Mouse (Mus musculus): ENCODE measurements at regions not wholly inside any gene's neighbourhood (a gene's known extent, or its start where the extent isn't known, plus 50 kb on each side); places are given as distances from the start of the nearest gene placed in this dataset.

- DNase-seq (ENCODE audit: low read depth, low spot score): no peak
These were observed 72.6 kb upstream of the Agap1 start for GRCm38 (mm10) chr1:89382021-89382420.

DNA sequence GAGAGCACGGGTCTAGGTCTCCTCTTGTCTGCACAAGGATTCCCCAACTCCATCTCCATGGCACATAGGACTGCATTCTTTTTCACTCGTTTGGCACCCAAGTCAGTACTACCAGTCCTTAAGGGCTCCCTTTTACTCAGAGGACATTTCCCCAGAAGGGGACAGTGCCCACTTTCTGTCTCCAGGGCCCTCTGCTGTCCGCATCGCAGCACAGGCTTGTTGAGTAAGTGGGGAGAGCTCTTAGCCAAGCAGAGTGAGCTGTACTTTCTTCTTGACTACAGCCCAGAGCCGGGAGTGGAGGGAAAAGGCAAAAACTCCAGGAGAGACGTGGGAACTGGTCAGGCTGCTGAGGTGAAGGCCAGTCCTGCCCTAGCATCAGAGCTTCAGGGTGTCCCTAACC, 69.5 kb upstream of the Agap1 start:
- DNase-seq (ENCODE audit: low read depth, low spot score): no peak

DNA sequence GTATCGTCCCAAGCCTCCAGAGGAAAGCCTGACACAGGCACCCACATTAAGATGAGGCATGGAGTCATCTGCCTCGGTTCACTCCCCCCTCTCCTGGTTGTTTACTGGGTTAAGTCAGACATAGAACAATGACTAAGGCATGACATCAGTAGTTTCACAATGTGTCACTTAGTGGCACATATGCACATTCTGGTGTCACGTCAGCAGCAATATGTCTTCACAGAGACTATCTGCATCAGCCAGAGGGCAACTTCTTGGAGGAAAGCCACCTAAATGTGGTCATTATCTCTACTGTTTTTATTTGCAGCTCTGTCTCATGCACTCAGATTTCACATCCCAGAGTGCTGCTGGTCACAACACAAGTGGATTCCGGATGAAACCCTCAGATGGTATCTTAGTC, 61.9 kb upstream of the Agap1 start:
- no peak for DNase-seq (ENCODE audit: low read depth, low spot score)

DNA sequence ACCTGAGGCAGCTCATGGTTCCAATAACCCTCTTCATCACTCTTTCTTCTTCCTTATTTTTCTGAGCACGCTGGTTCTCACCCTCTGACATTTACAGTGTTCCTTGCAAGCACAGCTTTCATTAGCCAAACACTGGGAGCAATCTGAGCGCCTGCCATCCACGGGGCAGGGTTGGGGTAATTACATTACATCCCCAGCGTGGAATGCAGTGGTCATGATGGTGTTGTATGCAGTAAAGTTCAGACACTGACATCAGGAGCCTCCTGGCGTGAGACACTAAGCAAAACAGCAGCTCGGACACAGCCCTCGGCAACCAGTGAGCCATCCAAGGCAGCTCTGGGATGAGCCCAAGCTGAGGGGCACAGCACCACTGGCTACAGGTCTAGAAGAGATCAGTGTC, 60.1 kb upstream of the Agap1 start:
- no peak for DNase-seq (ENCODE audit: low read depth, low spot score)

GRCm38 (mm10) chr1:89400734-89401202, 53.8 kb upstream of the Agap1 start:
- DNase-seq (ENCODE audit: low read depth, low spot score): no peak

DNA sequence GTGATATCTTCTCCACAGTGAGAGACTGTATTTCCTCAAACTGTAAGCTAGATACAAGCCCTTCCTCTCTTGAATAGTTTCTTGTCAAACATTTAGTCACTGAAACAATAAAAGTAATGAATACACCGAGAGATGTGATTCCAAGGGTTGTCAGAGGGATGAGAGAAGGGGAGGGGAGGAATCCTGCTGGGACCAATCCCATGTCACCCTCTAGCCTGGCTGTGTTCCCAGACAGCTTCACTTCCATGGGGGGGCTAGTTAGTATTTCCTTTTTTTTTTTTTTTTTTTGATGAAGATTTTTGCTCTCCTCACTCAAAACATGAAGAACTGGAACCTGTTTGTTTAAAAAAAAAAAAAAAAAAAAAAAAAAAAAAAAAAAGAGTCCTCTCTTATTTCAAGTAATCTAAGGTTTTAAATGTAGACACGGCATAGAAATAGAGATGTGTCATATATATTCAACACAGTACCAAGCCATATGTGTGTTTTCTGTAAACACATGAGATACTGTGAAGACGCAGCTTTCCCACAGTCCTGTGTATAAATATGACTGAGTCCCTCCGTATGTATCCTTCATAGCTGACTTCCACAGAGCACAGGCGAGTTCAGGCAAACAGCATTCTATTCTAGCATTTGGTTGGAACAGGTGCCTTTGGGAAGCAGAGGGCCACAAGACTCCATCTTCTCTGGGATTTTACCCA, 51.9 kb upstream of the Agap1 start:
- DNase-seq (ENCODE audit: low read depth, low spot score): no peak

DNA sequence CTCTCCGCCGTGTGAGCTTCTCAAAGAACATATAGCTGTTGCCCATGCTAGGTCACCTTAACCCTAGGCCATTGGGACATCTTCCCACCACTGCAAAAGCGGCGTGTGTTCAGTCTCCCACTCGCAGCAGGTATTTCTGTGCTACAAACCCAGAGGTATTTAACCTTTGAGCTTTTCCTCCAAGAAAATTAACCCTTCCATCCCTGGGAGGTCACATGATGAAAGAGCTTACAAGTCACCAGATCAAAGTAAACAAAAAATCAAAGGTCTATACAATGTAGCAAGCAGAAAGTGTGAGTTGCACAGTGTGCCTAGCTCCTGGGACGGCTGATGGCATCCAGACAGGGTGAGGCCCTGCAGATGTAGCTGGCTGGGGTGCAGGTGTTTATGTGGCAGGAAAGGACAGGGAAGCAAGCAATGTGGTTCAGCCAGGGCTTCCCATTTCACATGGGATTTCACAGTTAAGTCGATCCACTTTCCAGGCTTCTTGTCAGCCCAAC, 51.0 kb upstream of the Agap1 start:
- no peak for DNase-seq (ENCODE audit: low read depth, low spot score)

Data from ES-CJ7 (cell line).